Mouse (Mus musculus) cerebellum, adult 2 months (tissue): ENCODE results near the gene Sp140.
"Not testable (repeated sequence)": the region's sequence is repeated elsewhere in the genome, so short reads cannot be mapped to it uniquely, and the experiment has no call there.

ENCODE experiments used
- CTCF ChIP-seq: fragments of 200-500 bp; IDR thresholded peaks from 2 replicates; pipeline ENCODE4 v1.5.1; 2011; ENCODE audit warnings: low read depth, mild to moderate bottlenecking, control low read depth, low read length, moderate library complexity, borderline replicate concordance; ENCODE audit not compliant: insufficient read depth
- POLR2A ChIP-seq: fragments of 200-500 bp; IDR thresholded peaks from 2 replicates; pipeline ENCODE4 v1.6.1; 2011; ENCODE audit warnings: low read length, control low read depth, borderline replicate concordance; ENCODE audit not compliant: insufficient read depth

DNA sequence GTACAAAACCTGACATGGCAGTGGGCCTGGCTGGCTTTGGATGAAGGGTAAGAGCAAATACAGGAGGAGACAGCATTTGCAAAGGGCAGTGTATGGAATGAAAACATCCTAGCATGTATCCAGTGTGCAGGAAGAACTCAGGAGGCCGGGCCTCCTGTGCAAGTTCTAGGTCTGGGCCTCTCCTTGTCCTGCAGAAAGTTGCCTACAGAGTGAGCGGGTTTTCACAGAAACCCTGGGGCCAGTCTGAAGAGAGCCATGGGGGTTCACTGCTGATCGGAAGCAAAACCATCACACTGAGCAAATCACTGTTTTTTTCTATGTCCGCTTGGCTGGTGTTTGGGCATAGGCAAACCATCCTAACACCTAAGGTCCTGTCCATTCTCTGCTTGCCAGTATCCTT, 38.0 kb downstream of the Sp140 start:
- TF ChIP-seq CTCF, POLR2A: not testable (repeated sequence)
